Mouse (Mus musculus) heart, embryonic 14.5 days (tissue): Measurements from ENCODE around the gene Wdr74. TPM values are rescaled to one million over a fixed set of nuclear protein-coding genes. Genes with fewer than 3 reads are reported as not detected.
"Not testable (repeated sequence)": the region's sequence is repeated elsewhere in the genome, so short reads cannot be mapped to it uniquely, and the experiment has no call there.

Source experiments
- ATAC-seq: fragments of 200-750 bp; cut with Nextera tagmentation; 2 replicates; pipeline ENCODE4 v1.8.0; 2017; ENCODE audit warnings: low read depth, moderate TSS enrichment; ENCODE audit not compliant: insufficient number of reproducible peaks, insufficient read depth, low FRiP score
- H3K27ac ChIP-seq, 2 experiments: fragments of 200-500 bp in 1 of 2; fragments of 300-500 bp in 1 of 2; sonication (generic) in 1 of 2; replicated peaks in 1 of 2; 2 replicates each; pipeline ENCODE4 v1.5.1; 2012 to 2014; ENCODE audit warnings: low read depth in 2 of 2, low read length in 2 of 2, control low read depth in 1 of 2, mild to moderate bottlenecking in 1 of 2, mixed read lengths in 1 of 2; ENCODE audit not compliant: control insufficient read depth in 1 of 2, insufficient read depth in 1 of 2
- H3K27me3 ChIP-seq: fragments of 300-500 bp; sonication (generic); 2 replicates; pipeline ENCODE4 v1.6.1; 2014; ENCODE audit warnings: mild to moderate bottlenecking, low read length, control low read depth; ENCODE audit not compliant: control insufficient read depth, insufficient read depth
- H3K36me3 ChIP-seq: fragments of 300-500 bp; sonication (generic); 2 replicates; pipeline ENCODE4 v1.6.1; 2014; ENCODE audit warnings: mild to moderate bottlenecking, control low read depth, low read length, mixed read lengths; ENCODE audit not compliant: control insufficient read depth, insufficient read depth
- H3K4me1 ChIP-seq, 2 experiments: fragments of 200-500 bp in 1 of 2; fragments of 300-500 bp in 1 of 2; sonication (generic) in 1 of 2; 2 replicates each; pipeline ENCODE4 v1.6.1; 2012 to 2014; ENCODE audit warnings: low read length in 2 of 2, control low read depth in 1 of 2, mixed read lengths in 1 of 2; ENCODE audit not compliant: control insufficient read depth in 2 of 2, insufficient read depth in 2 of 2
- H3K4me2 ChIP-seq: fragments of 300-500 bp; sonication (generic); 2 replicates; pipeline ENCODE4 v1.6.1; 2014; ENCODE audit warnings: mild to moderate bottlenecking, low read length
- H3K4me3 ChIP-seq, 2 experiments: fragments of 200-500 bp in 1 of 2; fragments of 300-500 bp in 1 of 2; sonication (generic) in 1 of 2; 2 replicates each; pipeline ENCODE4 v1.5.1; 2012 to 2014; ENCODE audit warnings: low read length in 2 of 2, mild to moderate bottlenecking in 2 of 2, control low read depth in 1 of 2, low read depth in 1 of 2, moderate library complexity in 1 of 2; ENCODE audit not compliant: control insufficient read depth in 1 of 2, insufficient read depth in 1 of 2
- H3K9ac ChIP-seq: fragments of 300-500 bp; sonication (generic); 2 replicates; pipeline ENCODE4 v1.6.1; 2014; ENCODE audit warnings: mild to moderate bottlenecking, low read length
- H3K9me3 ChIP-seq: fragments of 300-500 bp; sonication (generic); 2 replicates; pipeline ENCODE4 v1.6.1; 2016; ENCODE audit warnings: low read length, control low read depth; ENCODE audit not compliant: control insufficient read depth
- WGBS: fragments of 180-500 bp; shearing (Covaris S2); extraction: QIAGEN DNeasy Blood & Tissue Kit; methylation state at CpG from one replicate; pipeline ENCODE4 v1.1.7; 2014; 5-methylcytosine and 5-hydroxymethylcytosine counted together
- polyA plus RNA-seq: library from polyadenylated mRNA; unstranded; fragments of >200 nt; fragmentation: Nextera tagmentation; extraction: Ambion mirVana; gene quantifications from 2 replicates; pipeline ENCODE4 v1.2.1, GENCODE M21; 2014

The Wdr74 gene
- polyA plus RNA-seq, 1 experiment from 2014 or later = 50.5 TPM

- H3K9me3 ChIP-seq = no peaks in the 10 kb centered on the region
- H3K36me3 ChIP-seq = no peaks in the 10 kb centered on the region
- no peak for ATAC-seq
- no peak overlapping the region for H3K4me3 ChIP-seq
- no peaks in the 10 kb centered on the region for H3K27me3 ChIP-seq
- peaks cover 4 to 16% of the 10 kb centered on the region in 2 experiments for H3K4me1 ChIP-seq
- H3K9ac ChIP-seq = no peak overlapping the region
- WGBS = 67% methylated on average over 3 of the region's 3 CpGs
- H3K27ac ChIP-seq = no peak overlapping the region
- no peak overlapping the region for H3K4me2 ChIP-seq
Measured at GRCm38 (mm10) chr19:8718357-8718756, 17.3 kb upstream of the Wdr74 start.

- not testable (repeated sequence) for H3K27ac ChIP-seq, H3K4me3 ChIP-seq, H3K27me3 ChIP-seq, ATAC-seq, H3K4me2 ChIP-seq, H3K36me3 ChIP-seq, H3K9ac ChIP-seq, H3K9me3 ChIP-seq
- H3K4me1 ChIP-seq = peaks cover 3 to 15% of the 10 kb centered on the region in 2 experiments
Measured at GRCm38 (mm10) chr19:8719037-8719436, 16.6 kb upstream of the Wdr74 start.

GRCm38 (mm10) chr19:8721378-8721777 lies 14.2 kb upstream of the Wdr74 start:
- no peak for ATAC-seq
- H3K9ac ChIP-seq = peak overlapping the region; percentile 38; the same call in 1 of the 2 replicates
- H3K4me3 ChIP-seq = no peak overlapping the region
- peaks cover 23% of the 10 kb centered on the region for H3K36me3 ChIP-seq
- no peaks in the 10 kb centered on the region for H3K9me3 ChIP-seq
- no peak overlapping the region for H3K27ac ChIP-seq
- H3K4me1 ChIP-seq = peaks cover 2 to 29% of the 10 kb centered on the region in 2 experiments; a peak in 3 of 4 replicates
- H3K4me2 ChIP-seq = no peak overlapping the region
- WGBS = 69% methylated on average over 1 of the region's 1 CpGs
- no peaks in the 10 kb centered on the region for H3K27me3 ChIP-seq

- peaks cover 29% of the 10 kb centered on the region for H3K36me3 ChIP-seq
- H3K4me3 ChIP-seq = peak overlapping the region in 1 of 2 experiments; percentile 73; a peak in 2 of 4 replicates
- H3K27me3 ChIP-seq = no peaks in the 10 kb centered on the region
- H3K27ac ChIP-seq = peak overlapping the region in 1 of 2 experiments; percentile 95; a peak in 2 of 4 replicates
- H3K9me3 ChIP-seq = no peaks in the 10 kb centered on the region
- peak overlapping the region; percentile 87 for H3K9ac ChIP-seq
- peak overlapping the region; percentile 88 for H3K4me2 ChIP-seq
- no peak for ATAC-seq
- WGBS = 66% methylated on average over 4 of the region's 4 CpGs
- peaks cover 2 to 29% of the 10 kb centered on the region in 2 experiments; a peak in 3 of 4 replicates for H3K4me1 ChIP-seq
Measured at GRCm38 (mm10) chr19:8722021-8722420, 13.6 kb upstream of the Wdr74 start.

- H3K4me3 ChIP-seq = peak overlapping the region; percentile 73 to 89
- H3K9ac ChIP-seq = peak overlapping the region; percentile 87
- no peak for ATAC-seq
- H3K27ac ChIP-seq = peak overlapping the region; percentile 95 to 99
- no peaks in the 10 kb centered on the region for H3K9me3 ChIP-seq
- H3K27me3 ChIP-seq = no peaks in the 10 kb centered on the region
- H3K4me1 ChIP-seq = peaks cover 2 to 29% of the 10 kb centered on the region in 2 experiments; a peak in 3 of 4 replicates
- WGBS = 0% methylated on average over 5 of the region's 5 CpGs
- H3K36me3 ChIP-seq = peaks cover 30% of the 10 kb centered on the region
- peak overlapping the region; percentile 88 for H3K4me2 ChIP-seq
Measured at GRCm38 (mm10) chr19:8722559-8722906, 13.1 kb upstream of the Wdr74 start.

- peak; percentile 96 for ATAC-seq
Measured at GRCm38 (mm10) chr19:8722907-8723573, 12.6 kb upstream of the Wdr74 start, which contains the start of gene Slc3a2. Slc3a2 (minus strand) TSS chr19:8723369.

GRCm38 (mm10) chr19:8723574-8724346 lies 11.9 kb upstream of the Wdr74 start:
- Histone ChIP-seq H3K9me3 (no peaks in the 10 kb centered on the region), H3K27ac (peak overlapping the region; percentile 86 to 88), H3K27me3 (no peaks in the 10 kb centered on the region), H3K4me2 (peak overlapping the region; percentile 79), H3K9ac (peak overlapping the region; percentile 95), H3K36me3 (peaks cover 30% of the 10 kb centered on the region), H3K4me1 (peaks cover 2 to 29% of the 10 kb centered on the region in 2 experiments; a peak in 3 of 4 replicates), H3K4me3 (peak overlapping the region; percentile 73 to 91)
- 1% methylated on average over 20 of the region's 20 CpGs for WGBS
- no peak for ATAC-seq

More at GRCm38 (mm10) chr19:8722907-8723573, 12.6 kb upstream of the Wdr74 start, which contains the start of gene Slc3a2:
- under 1% methylated on average over 50 of the region's 50 CpGs for WGBS
- no peaks in the 10 kb centered on the region for H3K27me3 ChIP-seq
- H3K36me3 ChIP-seq = peaks cover 30% of the 10 kb centered on the region
- peak within 1 kb of the TSS; percentile 88 for H3K4me2 ChIP-seq
- peak within 1 kb of the TSS; percentile 73 to 91 for H3K4me3 ChIP-seq
- H3K27ac ChIP-seq = peak within 1 kb of the TSS; percentile 95 to 99
- peaks cover 2 to 29% of the 10 kb centered on the region in 2 experiments; a peak in 3 of 4 replicates for H3K4me1 ChIP-seq
- peak within 1 kb of the TSS; percentile 95 for H3K9ac ChIP-seq
- no peaks in the 10 kb centered on the region for H3K9me3 ChIP-seq
